Mouse (Mus musculus): Measurements from ENCODE around the gene Sptlc3. TPM values are rescaled to one million over a fixed set of nuclear protein-coding genes. Genes with fewer than 3 reads are reported as not detected.

The Sptlc3 gene
- total RNA-seq, 4 experiments from 2014 or later: not detected

DNA sequence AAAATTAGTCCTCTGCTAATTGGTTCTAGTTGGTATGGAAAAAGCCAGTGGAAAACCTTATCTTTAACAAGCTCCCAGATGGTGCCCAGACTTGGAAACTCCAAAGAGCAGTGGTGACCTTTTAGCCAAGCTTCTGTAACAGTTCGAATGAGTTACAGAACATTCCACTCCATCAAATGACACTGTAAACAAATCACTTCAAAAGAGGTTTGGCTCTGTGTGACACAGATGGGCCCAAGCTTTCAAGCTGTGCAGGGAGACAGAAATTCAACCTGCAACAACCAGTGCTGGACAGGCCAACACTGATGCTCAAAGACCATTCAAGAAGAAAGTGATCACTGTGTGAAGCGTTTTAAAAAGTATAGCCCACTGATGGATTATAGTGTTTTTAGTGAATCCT, 144.1 kb downstream of the Sptlc3 start:
- DNase-seq (ENCODE audit: low spot score in 2 of 2): no peak

- DNase-seq (ENCODE audit: low spot score in 2 of 2): no peak
Measured at GRCm38 (mm10) chr2:139641757-139642385, 148.2 kb downstream of the Sptlc3 start.

DNA sequence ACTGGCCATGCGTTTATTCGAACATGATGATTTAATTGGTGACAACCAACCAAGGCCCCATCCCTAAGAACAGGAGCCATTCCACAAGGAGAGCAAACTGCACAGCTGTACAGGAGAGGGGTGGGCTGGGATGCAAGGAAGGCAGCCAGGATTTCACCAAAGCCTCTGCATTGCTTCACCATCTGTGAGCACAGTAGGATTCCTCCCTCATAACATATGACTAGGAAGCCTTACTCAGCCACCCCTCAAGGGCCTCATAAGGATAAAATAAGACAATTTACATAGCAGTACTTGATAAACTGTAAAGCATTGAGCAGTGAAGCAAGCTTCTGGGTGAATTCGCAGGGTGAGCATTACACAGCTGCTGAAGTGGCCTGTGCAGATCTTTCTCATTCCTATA, 155.8 kb downstream of the Sptlc3 start:
- DNase-seq (ENCODE audit: low spot score in 2 of 2): peak in 1 of 2 experiments; percentile 29

- no peak for DNase-seq (ENCODE audit: low spot score in 2 of 2)
Measured at GRCm38 (mm10) chr2:139656750-139657149, 163.0 kb downstream of the Sptlc3 start.

- no peak for DNase-seq (ENCODE audit: low spot score in 2 of 2)
Measured at GRCm38 (mm10) chr2:139671838-139672237, 178.1 kb downstream of the Sptlc3 start.

GRCm38 (mm10) chr2:139672371-139672770, 178.7 kb downstream of the Sptlc3 start:
- DNase-seq (ENCODE audit: low spot score in 2 of 2): no peak

- peak; percentile 67 to 77 for DNase-seq (ENCODE audit: low spot score in 2 of 2)
Measured at GRCm38 (mm10) chr2:139677065-139677762, 183.5 kb downstream of the Sptlc3 start.

- DNase-seq (ENCODE audit: low spot score in 2 of 2): peak; percentile 19 to 49
Measured at GRCm38 (mm10) chr2:139677809-139678274, 184.1 kb downstream of the Sptlc3 start, which contains the start of gene Ism1. Gene Ism1, plus strand, starts transcription at chr2:139678178.

GRCm38 (mm10) chr2:139678275-139679140, 184.8 kb downstream of the Sptlc3 start:
- peak; percentile 45 to 53 for DNase-seq (ENCODE audit: low spot score in 2 of 2)

DNA sequence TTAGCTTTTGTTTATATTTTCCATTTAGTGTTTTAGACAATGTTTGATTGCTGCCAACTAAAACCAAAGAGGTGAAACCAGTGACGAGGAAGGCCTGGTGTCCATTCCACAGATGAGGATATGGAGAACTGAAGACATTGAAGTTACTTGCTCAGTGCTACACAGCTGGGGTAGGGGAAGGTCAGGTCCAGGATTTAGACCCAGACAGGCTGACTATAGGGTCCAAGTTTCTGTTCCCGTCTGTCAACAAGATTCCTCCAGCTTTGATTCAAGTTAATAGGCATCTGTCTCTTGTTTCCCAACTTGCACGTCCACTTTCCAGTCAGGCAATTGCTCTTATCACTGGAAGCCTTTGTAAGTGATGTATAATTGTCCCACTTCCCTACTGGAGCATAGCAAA, 188.8 kb downstream of the Sptlc3 start:
- no peak for DNase-seq (ENCODE audit: low spot score in 2 of 2)

Other genes starting within 250 kb of the Sptlc3 start
- gene Ism1, start 184.3 kb downstream of the Sptlc3 start, total RNA-seq (2022): 1 to 10 TPM; 4.7 to 5.8 (median 5.4) TPM

Measured in left cerebral cortex, adult 8-10 months (tissue).